Mouse (Mus musculus) limb, embryonic 12.5 days (tissue): ENCODE results near the gene C2. TPM values are rescaled to one million over a fixed set of nuclear protein-coding genes. Genes with fewer than 3 reads are reported as not detected.

Experiments used
- ATAC-seq: fragments of 200-750 bp; cut with Nextera tagmentation; 2 replicates; pipeline ENCODE4 v1.8.0; 2017; ENCODE audit warnings: low read depth, moderate TSS enrichment; ENCODE audit not compliant: insufficient number of reproducible peaks, insufficient read depth, low FRiP score, low TSS enrichment
- H3K27ac ChIP-seq: fragments of 300-500 bp; sonication (generic); 2 replicates; pipeline ENCODE4 v1.5.1; 2016; ENCODE audit warnings: mild to moderate bottlenecking, moderate library complexity
- H3K27me3 ChIP-seq: fragments of 300-500 bp; sonication (generic); 2 replicates; pipeline ENCODE4 v1.6.1; 2016; ENCODE audit warnings: mild to moderate bottlenecking, moderate library complexity
- H3K36me3 ChIP-seq: fragments of 300-500 bp; sonication (generic); 2 replicates; pipeline ENCODE4 v1.6.1; 2016; ENCODE audit warnings: mild to moderate bottlenecking, moderate library complexity
- H3K4me1 ChIP-seq: fragments of 300-500 bp; sonication (generic); replicated peaks from 2 replicates; pipeline ENCODE4 v1.6.1; 2016
- H3K4me2 ChIP-seq: fragments of 300-500 bp; sonication (generic); 2 replicates; pipeline ENCODE4 v1.6.1; 2016; ENCODE audit warnings: mild to moderate bottlenecking, moderate library complexity
- H3K4me3 ChIP-seq: fragments of 300-500 bp; sonication (generic); replicated peaks from 2 replicates; pipeline ENCODE4 v1.5.1; 2016; ENCODE audit warnings: mild to moderate bottlenecking
- H3K9ac ChIP-seq: fragments of 300-500 bp; sonication (generic); replicated peaks from 2 replicates; pipeline ENCODE4 v1.6.1; 2016; ENCODE audit warnings: mild to moderate bottlenecking, moderate library complexity
- H3K9me3 ChIP-seq: fragments of 300-500 bp; sonication (generic); 2 replicates; pipeline ENCODE4 v1.6.1; 2016; ENCODE audit warnings: mild to moderate bottlenecking, moderate library complexity
- WGBS: fragments of 180-500 bp; shearing (Covaris S2); methylation state at CpG from one replicate; pipeline ENCODE4 v1.1.7; 2016; 5-methylcytosine and 5-hydroxymethylcytosine counted together
- polyA plus RNA-seq: library from polyadenylated mRNA; unstranded; fragments of >200 nt; fragmentation: Nextera tagmentation; extraction: Ambion mirVana; gene quantifications from 2 replicates; pipeline ENCODE4 v1.2.1, GENCODE M21; 2016

Gene C2
- polyA plus RNA-seq, 1 experiment from 2014 or later = 1.1 TPM

GRCm38 (mm10) chr17:34893072-34893824 lies 4.8 kb downstream of the C2 start:
- Histone ChIP-seq H3K9ac (no peak overlapping the region), H3K27ac (peak overlapping the region; percentile 69; the same call in 1 of the 2 replicates), H3K27me3 (no peaks in the 10 kb centered on the region), H3K36me3 (peaks cover 15% of the 10 kb centered on the region), H3K4me1 (peaks cover 34% of the 10 kb centered on the region), H3K4me3 (no peak overlapping the region), H3K4me2 (peak overlapping the region; percentile 87), H3K9me3 (no peaks in the 10 kb centered on the region)
- WGBS = 71% methylated on average over 12 of the region's 12 CpGs
- ATAC-seq = no peak

DNA sequence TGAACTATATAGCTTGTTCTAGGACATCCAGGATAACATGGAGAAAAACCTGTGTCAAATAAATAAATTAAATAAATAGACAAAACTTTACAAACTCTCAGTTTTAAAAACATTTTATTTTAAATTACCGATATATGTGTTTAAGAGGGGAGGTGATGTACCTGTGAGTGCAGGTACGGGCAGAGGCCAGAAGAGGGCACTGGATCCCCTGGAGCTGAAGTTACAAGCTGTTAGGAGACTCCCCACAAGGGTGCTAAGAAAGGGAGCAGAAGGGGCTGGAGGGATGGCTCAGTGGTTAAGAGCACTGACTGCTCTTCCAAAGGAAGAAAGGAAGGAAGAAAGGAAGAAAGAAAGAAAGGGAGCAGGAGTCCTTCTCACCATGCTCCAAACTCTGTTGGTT lies 6.7 kb downstream of the C2 start:
- Histone ChIP-seq H3K9ac (no peak overlapping the region), H3K27me3 (no peaks in the 10 kb centered on the region), H3K9me3 (no peaks in the 10 kb centered on the region), H3K27ac (no peak overlapping the region), H3K4me2 (no peak overlapping the region), H3K36me3 (peaks cover 9% of the 10 kb centered on the region), H3K4me3 (no peak overlapping the region), H3K4me1 (peaks cover 21% of the 10 kb centered on the region)
- ATAC-seq = no peak
- WGBS = 91% methylated on average over 2 of the region's 2 CpGs

DNA sequence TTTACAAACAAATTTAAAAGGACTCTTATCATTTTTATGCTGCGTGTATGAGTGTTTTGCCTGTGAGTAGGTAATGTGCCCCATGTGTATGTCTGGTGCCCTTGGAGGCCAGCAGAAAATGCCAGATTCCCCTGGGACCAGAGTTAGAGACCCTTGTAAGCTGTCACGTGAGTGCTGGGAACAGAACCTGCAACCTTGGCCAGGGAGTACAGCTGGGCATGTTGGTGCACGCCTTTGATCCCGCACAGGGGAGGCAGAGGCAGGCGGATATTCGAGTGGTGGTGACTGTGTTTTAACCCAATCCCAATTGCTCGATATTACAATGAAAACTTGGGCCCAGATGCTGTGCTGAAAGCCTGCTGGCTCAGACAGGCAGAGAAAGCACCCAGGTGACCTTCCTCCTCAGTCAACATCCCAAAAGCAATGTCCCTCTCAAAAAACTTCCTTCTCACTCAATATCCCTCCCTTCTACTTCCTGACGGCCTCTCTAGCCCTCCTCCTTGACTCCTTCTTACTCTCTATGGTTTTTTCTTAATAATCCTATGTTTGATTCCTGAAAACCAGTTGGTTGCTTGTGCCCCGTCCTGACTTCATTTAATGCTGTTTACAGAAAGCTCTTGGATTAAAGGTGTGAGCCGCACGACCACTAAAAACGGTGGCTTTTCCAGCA lies 7.9 kb downstream of the C2 start:
- no peak overlapping the region for H3K9ac ChIP-seq
- no peaks in the 10 kb centered on the region for H3K27me3 ChIP-seq
- H3K36me3 ChIP-seq = no peaks in the 10 kb centered on the region
- 86% methylated on average over 12 of the region's 12 CpGs for WGBS
- ATAC-seq = no peak
- H3K9me3 ChIP-seq = no peaks in the 10 kb centered on the region
- no peak overlapping the region for H3K4me2 ChIP-seq
- no peak overlapping the region for H3K27ac ChIP-seq
- H3K4me3 ChIP-seq = no peak overlapping the region
- H3K4me1 ChIP-seq = peaks cover 9% of the 10 kb centered on the region

DNA sequence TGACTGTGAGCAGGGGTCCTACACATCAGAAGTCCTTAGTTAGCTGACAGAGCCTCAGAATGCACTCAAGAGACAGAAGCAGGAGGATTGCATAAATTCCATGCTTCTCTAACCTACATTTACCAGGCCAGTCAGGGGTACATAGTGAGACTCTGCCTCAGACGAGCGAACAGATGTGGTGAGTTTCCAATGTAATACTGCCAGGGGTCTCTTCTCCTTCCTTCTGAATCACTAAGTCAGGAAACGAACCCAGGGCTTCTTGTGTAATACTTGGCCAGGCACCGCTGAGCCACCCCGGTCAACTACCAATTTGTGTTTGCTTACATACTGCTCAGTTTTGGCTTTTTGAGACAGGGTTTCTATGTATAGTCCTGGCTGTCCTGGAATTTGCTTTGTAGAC lies 10.1 kb downstream of the C2 start:
- Histone ChIP-seq H3K4me3 (no peak overlapping the region), H3K4me2 (no peak overlapping the region), H3K4me1 (peaks cover 7% of the 10 kb centered on the region; the same call in 1 of the 2 replicates), H3K36me3 (no peaks in the 10 kb centered on the region), H3K27me3 (peaks cover 4% of the 10 kb centered on the region; the same call in 1 of the 2 replicates), H3K9ac (no peak overlapping the region), H3K27ac (no peak overlapping the region), H3K9me3 (no peaks in the 10 kb centered on the region)
- ATAC-seq = no peak
- WGBS = 88% methylated on average over 5 of the region's 5 CpGs

GRCm38 (mm10) chr17:34885615-34886014 lies 12.4 kb downstream of the C2 start:
- H3K9ac ChIP-seq = no peak overlapping the region
- no peaks in the 10 kb centered on the region for H3K36me3 ChIP-seq
- WGBS = 83% methylated on average over 3 of the region's 3 CpGs
- H3K4me2 ChIP-seq = no peak overlapping the region
- H3K9me3 ChIP-seq = no peaks in the 10 kb centered on the region
- no peak overlapping the region for H3K4me3 ChIP-seq
- 0 out of 2 replicates have a peak, but pooled peaks cover 6% of the 10 kb centered on the region for H3K4me1 ChIP-seq
- ATAC-seq = no peak
- H3K27ac ChIP-seq = no peak overlapping the region
- peaks cover 20% of the 10 kb centered on the region for H3K27me3 ChIP-seq

DNA sequence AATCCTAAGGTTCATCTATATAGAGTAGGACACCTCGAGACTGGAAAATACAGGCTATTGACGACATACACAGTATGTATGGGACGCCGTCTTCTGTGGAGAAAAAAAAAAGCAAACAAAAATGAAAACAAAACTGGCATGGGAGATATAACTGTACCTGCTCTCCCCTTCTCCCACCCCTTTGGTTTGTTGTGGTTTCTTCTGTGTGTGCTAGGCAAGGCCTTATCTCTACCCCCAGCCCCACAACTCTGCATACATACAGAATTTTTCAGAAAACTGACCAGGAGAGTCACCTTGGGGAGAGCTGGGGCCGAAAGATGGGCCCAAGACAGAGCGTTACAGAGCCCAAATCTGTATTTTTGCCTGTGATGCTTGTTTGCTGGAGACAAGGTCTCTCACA lies 13.4 kb downstream of the C2 start:
- Histone ChIP-seq H3K4me3 (no peak overlapping the region), H3K27me3 (peaks cover 20% of the 10 kb centered on the region), H3K4me1 (0 out of 2 replicates have a peak, but pooled peaks cover 6% of the 10 kb centered on the region), H3K36me3 (no peaks in the 10 kb centered on the region), H3K9ac (no peak overlapping the region), H3K9me3 (no peaks in the 10 kb centered on the region), H3K27ac (no peak overlapping the region), H3K4me2 (no peak overlapping the region)
- WGBS = 90% methylated on average over 6 of the region's 6 CpGs
- ATAC-seq = no peak

GRCm38 (mm10) chr17:34883332-34883731 lies 14.7 kb downstream of the C2 start:
- no peak overlapping the region for H3K9ac ChIP-seq
- WGBS = 53% methylated on average over 3 of the region's 3 CpGs
- peaks cover 20% of the 10 kb centered on the region for H3K27me3 ChIP-seq
- H3K4me2 ChIP-seq = no peak overlapping the region
- H3K27ac ChIP-seq = no peak overlapping the region
- peaks cover 8% of the 10 kb centered on the region; the same call in 1 of the 2 replicates for H3K4me1 ChIP-seq
- H3K4me3 ChIP-seq = no peak overlapping the region
- H3K9me3 ChIP-seq = no peaks in the 10 kb centered on the region
- H3K36me3 ChIP-seq = no peaks in the 10 kb centered on the region
- ATAC-seq = no peak

DNA sequence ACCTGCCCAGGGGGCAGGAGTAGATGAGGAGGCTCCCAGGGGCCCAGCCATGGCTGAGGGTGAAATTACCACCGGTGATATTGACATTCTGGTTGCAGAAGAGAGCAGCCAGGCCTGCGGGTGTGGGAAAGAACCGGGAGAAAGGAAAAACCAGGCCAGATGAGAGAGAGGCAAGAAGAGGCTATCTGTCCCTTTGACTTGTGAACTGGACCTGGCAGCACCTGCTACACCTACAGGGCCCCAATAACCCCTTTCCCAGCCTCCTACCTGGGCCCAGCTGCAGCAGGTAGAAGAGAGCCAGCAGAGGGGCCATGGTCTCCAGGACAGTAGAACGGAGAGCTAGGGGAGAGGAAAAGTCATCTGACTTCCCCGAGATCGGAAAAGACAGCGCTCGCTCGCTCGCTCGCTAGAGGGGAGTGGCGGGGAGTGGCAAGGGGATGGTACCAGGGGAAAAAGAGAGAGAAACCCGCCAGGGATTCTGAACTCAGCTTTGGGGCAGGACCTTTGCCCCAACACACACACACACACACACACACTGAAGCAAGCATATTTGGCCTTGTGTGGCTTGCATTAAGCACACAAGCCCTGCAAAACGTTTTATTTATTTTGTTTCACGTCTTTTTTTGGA lies 16.3 kb downstream of the C2 start, which contains the start of gene Gm20547:
Gm20547 (minus strand) TSS at position 360 of the 628 bp plus-strand sequence.
- peaks cover 8% of the 10 kb centered on the region; the same call in 1 of the 2 replicates for H3K4me1 ChIP-seq
- H3K27me3 ChIP-seq = peaks cover 20% of the 10 kb centered on the region
- H3K9me3 ChIP-seq = no peaks in the 10 kb centered on the region
- H3K9ac ChIP-seq = no peak within 1 kb of the TSS
- no peak for ATAC-seq
- H3K27ac ChIP-seq = no peak within 1 kb of the TSS
- H3K4me3 ChIP-seq = no peak within 1 kb of the TSS
- 8% methylated on average over 15 of the region's 15 CpGs for WGBS
- peak within 1 kb of the TSS; percentile 13; the same call in 1 of the 2 replicates for H3K4me2 ChIP-seq
- H3K36me3 ChIP-seq = no peaks in the 10 kb centered on the region

- H3K27me3 ChIP-seq = peaks cover 20% of the 10 kb centered on the region
- no peak overlapping the region for H3K4me2 ChIP-seq
- no peak overlapping the region for H3K9ac ChIP-seq
- no peaks in the 10 kb centered on the region for H3K36me3 ChIP-seq
- peaks cover 8% of the 10 kb centered on the region; the same call in 1 of the 2 replicates for H3K4me1 ChIP-seq
- H3K27ac ChIP-seq = no peak overlapping the region
- H3K9me3 ChIP-seq = no peaks in the 10 kb centered on the region
- H3K4me3 ChIP-seq = no peak overlapping the region
- no peak for ATAC-seq
Measured at GRCm38 (mm10) chr17:34881166-34881565, 16.9 kb downstream of the C2 start.

GRCm38 (mm10) chr17:34879336-34879879 lies 18.7 kb downstream of the C2 start, which contains the start of gene Zbtb12:
Gene Zbtb12, plus strand, starts transcription at chr17:34879483.
- H3K4me3 ChIP-seq = no peak within 1 kb of the TSS
- no peaks in the 10 kb centered on the region for H3K36me3 ChIP-seq
- no peak for ATAC-seq
- no peaks in the 10 kb centered on the region for H3K9me3 ChIP-seq
- H3K9ac ChIP-seq = no peak within 1 kb of the TSS
- peaks cover 8% of the 10 kb centered on the region; the same call in 1 of the 2 replicates for H3K4me1 ChIP-seq
- 57% methylated on average over 11 of the region's 11 CpGs for WGBS
- H3K27me3 ChIP-seq = peaks cover 20% of the 10 kb centered on the region
- H3K4me2 ChIP-seq = 0 out of 2 replicates have a peak within 1 kb of the TSS, but pooled peaks have one; percentile 3
- H3K27ac ChIP-seq = no peak within 1 kb of the TSS

- Histone ChIP-seq H3K4me2 (no peak overlapping the region), H3K4me1 (no peaks in the 10 kb centered on the region; the same call in 1 of the 2 replicates), H3K9ac (no peak overlapping the region), H3K27ac (no peak overlapping the region), H3K4me3 (no peak overlapping the region), H3K36me3 (no peaks in the 10 kb centered on the region), H3K27me3 (0 out of 2 replicates have a peak, but pooled peaks cover 4% of the 10 kb centered on the region), H3K9me3 (no peaks in the 10 kb centered on the region)
- no peak for ATAC-seq
- 89% methylated on average over 6 of the region's 6 CpGs for WGBS
Measured at GRCm38 (mm10) chr17:34874321-34874720, 23.7 kb downstream of the C2 start.
